Mouse (Mus musculus) macrophage (primary cell): ENCODE data around the gene Gm37240. TPM values are rescaled to one million over a fixed set of nuclear protein-coding genes. Genes with fewer than 3 reads are reported as not detected.

Experiments
- H3K27ac ChIP-seq: fragments of 350-480 bp; formaldehyde crosslinking; 2 replicates; pipeline ENCODE4 v1.9.0; 2021
- H3K36me3 ChIP-seq: fragments of 350-480 bp; formaldehyde crosslinking; 2 replicates; pipeline ENCODE4 v1.9.0; 2021; ENCODE audit errors: inconsistent target
- H3K4me3 ChIP-seq: fragments of 350-480 bp; formaldehyde crosslinking; 2 replicates; pipeline ENCODE4 v1.9.0; 2021; ENCODE audit errors: inconsistent target
- H3K79me2 ChIP-seq: fragments of 350-480 bp; formaldehyde crosslinking; 2 replicates; pipeline ENCODE4 v1.9.0; 2021; ENCODE audit errors: inconsistent target
- WGBS: methylation state at CpG from one replicate; pipeline ENCODE4 v1.1.7; 2026; ENCODE audit warnings: inconsistent platforms; ENCODE audit not compliant: missing documents; 5-methylcytosine and 5-hydroxymethylcytosine counted together
- polyA plus RNA-seq: library from polyadenylated mRNA; stranded (reverse); fragments of 250-400 nt; gene quantifications from 3 replicates; pipeline ENCODE4 v1.2.4, GENCODE M21; 2018; ENCODE audit warnings: inconsistent platforms

Gm37240 gene
- polyA plus RNA-seq, 1 experiment from 2014 or later, result not detected

GRCm38 (mm10) chr3:85904371-85904770 lies 17.1 kb upstream of the Gm37240 start:
- Histone ChIP-seq H3K4me3 (no peak overlapping the region), H3K79me2 (no peaks in the 10 kb centered on the region), H3K36me3 (no peaks in the 10 kb centered on the region), H3K27ac (no peak overlapping the region)

GRCm38 (mm10) chr3:85895020-85895419 lies 7.7 kb upstream of the Gm37240 start:
- H3K27ac ChIP-seq, result no peak overlapping the region
- no peaks in the 10 kb centered on the region for H3K79me2 ChIP-seq
- WGBS, result 93% methylated on average over 5 of the region's 5 CpGs
- H3K4me3 ChIP-seq, result no peak overlapping the region
- no peaks in the 10 kb centered on the region for H3K36me3 ChIP-seq

- Histone ChIP-seq H3K36me3 (no peaks in the 10 kb centered on the region), H3K4me3 (no peak overlapping the region), H3K27ac (no peak overlapping the region), H3K79me2 (no peaks in the 10 kb centered on the region)
- 33% methylated on average over 1 of the region's 1 CpGs for WGBS
These were observed 4.3 kb upstream of the Gm37240 start for GRCm38 (mm10) chr3:85891571-85891970.

- H3K4me3 ChIP-seq, result no peak overlapping the region
These were observed 928 bp upstream of the Gm37240 start for GRCm38 (mm10) chr3:85888221-85888671.

GRCm38 (mm10) chr3:85886636-85887238 lies 581 bp downstream of the Gm37240 start:
- no peaks in the 10 kb centered on the region for H3K36me3 ChIP-seq
- no peak overlapping the region for H3K4me3 ChIP-seq
- WGBS, result 7% methylated on average over 22 of the region's 22 CpGs
- no peak overlapping the region for H3K27ac ChIP-seq
- no peaks in the 10 kb centered on the region for H3K79me2 ChIP-seq

More at GRCm38 (mm10) chr3:85888221-85888671, 928 bp upstream of the Gm37240 start:
- 0% methylated on average over 11 of the region's 11 CpGs for WGBS
- H3K79me2 ChIP-seq, result no peaks in the 10 kb centered on the region
- no peak overlapping the region for H3K27ac ChIP-seq
- H3K36me3 ChIP-seq, result no peaks in the 10 kb centered on the region

- no CpG with 5 or more reads among the region's 1 CpGs for WGBS
- Histone ChIP-seq H3K27ac (no peak overlapping the region), H3K79me2 (no peaks in the 10 kb centered on the region), H3K4me3 (no peak overlapping the region), H3K36me3 (no peaks in the 10 kb centered on the region)
These were observed 1.4 kb downstream of the Gm37240 start for GRCm38 (mm10) chr3:85885906-85886305.

GRCm38 (mm10) chr3:85880687-85881086 lies 6.6 kb downstream of the Gm37240 start:
- no peaks in the 10 kb centered on the region for H3K36me3 ChIP-seq
- no peak overlapping the region for H3K27ac ChIP-seq
- H3K79me2 ChIP-seq, result no peaks in the 10 kb centered on the region
- H3K4me3 ChIP-seq, result no peak overlapping the region
- 100% methylated on average over 2 of the region's 2 CpGs for WGBS

- Histone ChIP-seq H3K27ac (no peak overlapping the region), H3K79me2 (no peaks in the 10 kb centered on the region), H3K36me3 (no peaks in the 10 kb centered on the region), H3K4me3 (no peak overlapping the region)
- WGBS, result 85% methylated on average over 8 of the region's 8 CpGs
These were observed 7.2 kb downstream of the Gm37240 start for GRCm38 (mm10) chr3:85880068-85880467.

GRCm38 (mm10) chr3:85878911-85879310 lies 8.4 kb downstream of the Gm37240 start:
- Histone ChIP-seq H3K4me3 (no peak overlapping the region), H3K79me2 (no peaks in the 10 kb centered on the region), H3K27ac (no peak overlapping the region), H3K36me3 (no peaks in the 10 kb centered on the region)
- WGBS, result 72% methylated on average over 5 of the region's 5 CpGs

- Histone ChIP-seq H3K79me2 (no peaks in the 10 kb centered on the region), H3K27ac (no peak overlapping the region), H3K4me3 (no peak overlapping the region), H3K36me3 (no peaks in the 10 kb centered on the region)
- WGBS, result 82% methylated on average over 3 of the region's 3 CpGs
These were observed 23.3 kb downstream of the Gm37240 start for GRCm38 (mm10) chr3:85863996-85864395.

- 100% methylated on average over 2 of the region's 2 CpGs for WGBS
- H3K4me3 ChIP-seq, result no peak overlapping the region
- no peaks in the 10 kb centered on the region for H3K36me3 ChIP-seq
- H3K79me2 ChIP-seq, result no peaks in the 10 kb centered on the region
- H3K27ac ChIP-seq, result no peak overlapping the region
These were observed 24.4 kb downstream of the Gm37240 start for GRCm38 (mm10) chr3:85862886-85863285.

GRCm38 (mm10) chr3:85860996-85861395 lies 26.3 kb downstream of the Gm37240 start:
- no peak overlapping the region for H3K4me3 ChIP-seq
- WGBS, result 24% methylated on average over 5 of the region's 5 CpGs
- no peak overlapping the region for H3K27ac ChIP-seq
- no peaks in the 10 kb centered on the region for H3K79me2 ChIP-seq
- no peaks in the 10 kb centered on the region for H3K36me3 ChIP-seq

- no peaks in the 10 kb centered on the region for H3K36me3 ChIP-seq
- H3K27ac ChIP-seq, result no peak overlapping the region
- no peaks in the 10 kb centered on the region for H3K79me2 ChIP-seq
- H3K4me3 ChIP-seq, result no peak overlapping the region
- WGBS, result 94% methylated on average over 5 of the region's 6 CpGs
These were observed 28.0 kb downstream of the Gm37240 start for GRCm38 (mm10) chr3:85859311-85859710.

- Histone ChIP-seq H3K36me3 (no peaks in the 10 kb centered on the region), H3K4me3 (no peak overlapping the region), H3K27ac (no peak overlapping the region), H3K79me2 (no peaks in the 10 kb centered on the region)
- 38% methylated on average over 11 of the region's 11 CpGs for WGBS
These were observed 28.9 kb downstream of the Gm37240 start for GRCm38 (mm10) chr3:85858140-85859135.

- no peak overlapping the region for H3K27ac ChIP-seq
- H3K79me2 ChIP-seq, result no peaks in the 10 kb centered on the region
- H3K4me3 ChIP-seq, result no peak overlapping the region
- H3K36me3 ChIP-seq, result no peaks in the 10 kb centered on the region
- WGBS, result 8% methylated on average over 4 of the region's 4 CpGs
These were observed 30.2 kb downstream of the Gm37240 start for GRCm38 (mm10) chr3:85857083-85857482.
